Mouse (Mus musculus) hindbrain, postnatal 0 days (tissue): ENCODE measurements around the gene Ankrd49. TPM values are rescaled to one million over a fixed set of nuclear protein-coding genes. Genes with fewer than 3 reads are reported as not detected.

Source experiments
- ATAC-seq: fragments of 200-750 bp; cut with Nextera tagmentation; 2 replicates; pipeline ENCODE4 v1.8.0; 2017; ENCODE audit warnings: mild to moderate bottlenecking, moderate TSS enrichment, moderate library complexity
- DNase-seq: peaks from one replicate; pipeline ENCODE4 v3.0.0-alpha.2; 2015; ENCODE audit warnings: low spot score
- H3K27ac ChIP-seq: fragments of 300-500 bp; sonication (generic); 2 replicates; pipeline ENCODE4 v1.5.1; 2014; ENCODE audit warnings: mild to moderate bottlenecking
- H3K27me3 ChIP-seq: fragments of 300-500 bp; sonication (generic); 2 replicates; pipeline ENCODE4 v1.6.1; 2014; ENCODE audit warnings: low read length, mixed read lengths; ENCODE audit not compliant: insufficient read depth
- H3K36me3 ChIP-seq: fragments of 300-500 bp; sonication (generic); 2 replicates; pipeline ENCODE4 v1.6.1; 2014; ENCODE audit warnings: low read length, mixed read lengths; ENCODE audit not compliant: insufficient read depth
- H3K4me1 ChIP-seq: fragments of 300-500 bp; sonication (generic); 2 replicates; pipeline ENCODE4 v1.6.1; 2014; ENCODE audit warnings: antibody characterized with exemption, low read length, mixed read lengths; ENCODE audit not compliant: insufficient read depth
- H3K4me2 ChIP-seq: fragments of 300-500 bp; sonication (generic); 2 replicates; pipeline ENCODE4 v1.6.1; 2014; ENCODE audit warnings: low read depth, mild to moderate bottlenecking, low read length, moderate library complexity, mixed read lengths
- H3K4me3 ChIP-seq: fragments of 300-500 bp; sonication (generic); 2 replicates; pipeline ENCODE4 v1.5.1; 2014; ENCODE audit warnings: low read length
- H3K9ac ChIP-seq: fragments of 300-500 bp; sonication (generic); replicated peaks from 2 replicates; pipeline ENCODE4 v1.6.1; 2014; ENCODE audit warnings: mild to moderate bottlenecking, low read length, moderate library complexity, mixed read lengths
- H3K9me3 ChIP-seq: fragments of 300-500 bp; sonication (generic); 2 replicates; pipeline ENCODE4 v1.6.1; 2016; ENCODE audit warnings: low read length, mixed read lengths
- CTCF ChIP-seq: IDR thresholded peaks from 2 replicates; pipeline ENCODE4 v1.5.1; 2016; ENCODE audit warnings: antibody characterized with exemption, control low read depth, low read depth
- WGBS: fragments of 180-500 bp; shearing (Covaris S2); extraction: QIAGEN DNeasy Blood & Tissue Kit; methylation state at CpG from one replicate; pipeline ENCODE4 v1.1.7; 2014; 5-methylcytosine and 5-hydroxymethylcytosine counted together
- polyA plus RNA-seq: library from polyadenylated mRNA; unstranded; fragments of >200 nt; fragmentation: Nextera tagmentation; extraction: Ambion mirVana; gene quantifications from 2 replicates; pipeline ENCODE4 v1.2.1, GENCODE M21; 2015
- total RNA-seq: library from RNA; depleted of rRNA; stranded (reverse); fragments of >200 nt; gene quantifications from 2 replicates; pipeline ENCODE4 v1.2.3, GENCODE M21; 2014

Ankrd49 gene
- total and polyA plus RNA-seq, 2 experiments from 2014 or later, result 11.8 to 24.5 TPM

DNA sequence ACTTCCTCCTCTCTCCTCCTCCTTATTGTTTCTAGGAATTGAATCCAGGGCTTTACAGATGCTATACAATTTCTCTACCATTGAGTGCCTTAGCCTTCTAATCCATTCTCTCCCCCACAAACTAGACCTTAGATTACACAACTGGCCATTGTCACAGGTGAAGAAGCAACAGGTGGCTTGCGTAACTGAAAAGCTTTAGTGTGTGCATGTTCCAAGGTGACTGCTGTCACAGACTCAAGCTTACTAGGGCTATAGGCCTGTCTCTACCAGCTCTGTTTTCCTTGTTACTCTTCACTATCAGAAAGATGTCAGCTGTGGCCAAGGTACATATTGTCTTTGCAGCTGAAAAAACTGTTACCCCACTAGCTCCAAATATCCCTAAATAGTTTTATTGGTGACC is 22.1 kb upstream of the Ankrd49 start:
- Histone ChIP-seq H3K9me3 (no peaks in the 10 kb centered on the region), H3K27ac (no peak overlapping the region), H3K27me3 (no peaks in the 10 kb centered on the region), H3K4me2 (no peak overlapping the region), H3K4me1 (no peaks in the 10 kb centered on the region), H3K36me3 (peaks cover 29% of the 10 kb centered on the region), H3K4me3 (no peak overlapping the region), H3K9ac (no peak overlapping the region)
- no peak for TF ChIP-seq CTCF
- DNase-seq, result no peak
- 100% methylated on average over 1 of the region's 1 CpGs for WGBS
- no peak for ATAC-seq

DNA sequence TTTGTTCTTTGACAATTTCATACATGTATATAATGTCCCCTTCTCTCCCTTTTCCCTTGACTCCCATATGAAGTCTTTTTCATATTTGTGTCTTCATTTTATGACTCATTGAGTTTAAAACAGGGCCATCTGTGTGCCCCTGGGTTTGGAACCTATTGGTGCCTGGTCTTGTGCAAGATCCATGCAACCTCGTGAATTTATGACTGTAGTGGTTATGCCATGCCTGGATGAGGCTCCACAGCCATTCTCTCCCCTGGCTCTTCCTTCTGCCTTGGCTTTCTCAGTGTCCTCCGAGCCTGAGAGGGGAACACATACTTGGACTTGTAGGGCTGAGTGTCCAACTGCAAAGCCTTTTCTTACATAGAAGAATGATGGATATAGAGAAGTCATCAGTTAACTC is 21.1 kb upstream of the Ankrd49 start:
- ATAC-seq (no peak), DNase-seq (no peak)
- Histone ChIP-seq H3K9me3 (no peaks in the 10 kb centered on the region), H3K4me3 (no peak overlapping the region), H3K4me2 (no peak overlapping the region), H3K27me3 (no peaks in the 10 kb centered on the region), H3K4me1 (no peaks in the 10 kb centered on the region), H3K27ac (no peak overlapping the region), H3K36me3 (peaks cover 38% of the 10 kb centered on the region), H3K9ac (no peak overlapping the region)
- TF ChIP-seq CTCF, result no peak
- 89% methylated on average over 2 of the region's 2 CpGs for WGBS

DNA sequence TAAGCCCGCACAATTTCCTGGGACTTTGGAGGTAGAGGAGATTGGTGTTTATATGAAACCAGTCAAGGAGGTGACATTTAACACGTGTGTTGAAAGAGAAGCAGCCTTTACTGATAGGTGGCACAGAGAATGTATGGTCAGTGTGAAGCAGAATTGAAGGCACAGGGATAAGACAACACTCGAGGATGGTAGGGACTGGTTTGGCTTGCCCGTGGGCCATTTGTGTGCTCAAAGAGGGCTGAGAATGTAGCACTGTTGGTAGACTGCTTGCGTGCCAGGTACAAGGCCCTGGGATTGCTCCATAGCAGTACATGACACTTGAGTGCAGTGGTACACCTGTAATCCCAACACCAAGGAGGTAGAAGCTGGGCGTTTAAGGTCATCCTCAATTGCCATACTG is 2.7 kb upstream of the Ankrd49 start:
- H3K36me3 ChIP-seq, result peaks cover 16% of the 10 kb centered on the region
- 91% methylated on average over 6 of the region's 6 CpGs for WGBS
- H3K27me3 ChIP-seq, result no peaks in the 10 kb centered on the region
- H3K4me2 ChIP-seq, result no peak overlapping the region
- H3K27ac ChIP-seq, result no peak overlapping the region
- DNase-seq (no peak), ATAC-seq (no peak)
- no peaks in the 10 kb centered on the region for H3K9me3 ChIP-seq
- H3K4me1 ChIP-seq, result peaks cover 3% of the 10 kb centered on the region; the same call in 1 of the 2 replicates
- H3K9ac ChIP-seq, result no peak overlapping the region
- TF ChIP-seq CTCF, result no peak
- H3K4me3 ChIP-seq, result no peak overlapping the region

DNA sequence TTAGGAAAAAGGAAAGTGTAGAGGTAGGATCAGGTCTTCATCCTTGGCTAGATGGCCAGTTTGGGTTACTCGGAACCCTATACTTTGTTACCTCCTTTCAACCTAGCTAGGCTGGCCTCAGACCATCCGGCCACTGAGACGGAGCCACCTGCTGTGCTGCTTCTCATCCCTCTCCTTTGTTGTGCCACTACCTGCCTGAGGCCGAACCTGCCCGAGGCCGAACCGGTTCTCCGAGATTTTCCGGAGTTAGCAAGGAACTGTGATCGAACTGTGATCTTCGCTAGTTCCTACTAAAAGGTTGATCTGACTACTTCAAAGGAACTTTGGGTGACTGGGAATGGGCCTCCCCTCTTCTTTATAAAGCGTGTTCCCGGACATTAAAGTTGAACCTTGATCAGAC is 6.3 kb downstream of the Ankrd49 start:
- Histone ChIP-seq H3K4me2 (no peak overlapping the region), H3K9me3 (no peaks in the 10 kb centered on the region), H3K27me3 (no peaks in the 10 kb centered on the region), H3K9ac (no peak overlapping the region), H3K36me3 (peaks cover 4% of the 10 kb centered on the region; the same call in 1 of the 2 replicates), H3K4me1 (no peaks in the 10 kb centered on the region), H3K27ac (no peak overlapping the region), H3K4me3 (no peak overlapping the region)
- WGBS, result 41% methylated on average over 13 of the region's 13 CpGs
- no peak for TF ChIP-seq CTCF
- ATAC-seq (no peak), DNase-seq (no peak)

DNA sequence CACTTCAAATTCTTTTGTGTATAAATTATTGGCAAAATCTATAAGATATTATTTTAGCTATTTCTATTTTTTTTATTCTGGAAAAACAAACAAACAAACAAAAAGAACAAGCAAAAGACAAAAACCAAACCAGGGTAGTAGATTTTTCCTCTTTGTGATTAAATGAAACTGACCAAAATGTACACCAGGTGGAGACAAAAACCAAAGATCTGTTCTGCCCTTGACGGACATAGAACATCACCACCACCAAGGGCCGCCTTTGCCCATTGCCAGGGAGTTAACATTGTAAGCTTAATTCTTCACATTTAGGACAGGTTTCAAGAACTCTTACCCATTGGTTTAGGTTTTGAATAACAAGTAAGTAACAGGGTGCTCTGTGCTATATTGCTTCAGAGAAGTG is 10.8 kb downstream of the Ankrd49 start:
- Histone ChIP-seq H3K27ac (no peak overlapping the region), H3K4me1 (peaks cover 3% of the 10 kb centered on the region; the same call in 1 of the 2 replicates), H3K27me3 (no peaks in the 10 kb centered on the region), H3K9me3 (no peaks in the 10 kb centered on the region), H3K4me3 (no peak overlapping the region), H3K4me2 (no peak overlapping the region), H3K9ac (no peak overlapping the region), H3K36me3 (no peaks in the 10 kb centered on the region)
- ATAC-seq (no peak), DNase-seq (peak; percentile 47)
- peak; percentile 58 for TF ChIP-seq CTCF
- 44% methylated on average over 2 of the region's 2 CpGs for WGBS

DNA sequence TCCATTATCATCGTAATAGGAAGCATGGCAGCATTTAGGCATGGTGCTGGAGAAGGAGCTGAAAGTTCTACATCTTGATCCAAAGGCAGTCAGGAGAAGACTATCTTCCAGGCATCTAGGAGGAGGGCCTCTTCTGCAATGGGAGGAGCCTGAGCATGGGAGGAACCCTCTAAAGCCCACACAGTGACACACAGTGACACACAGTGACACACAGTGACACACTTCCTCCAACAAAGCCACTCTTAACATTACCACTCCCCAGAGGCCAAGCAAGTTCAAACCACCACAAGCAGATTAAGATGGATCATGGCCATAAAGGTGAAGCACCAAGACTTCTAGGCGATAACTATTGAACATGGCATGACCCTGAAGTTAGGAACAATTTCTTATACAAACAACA is 12.6 kb downstream of the Ankrd49 start:
- Histone ChIP-seq H3K4me2 (no peak overlapping the region), H3K27me3 (no peaks in the 10 kb centered on the region), H3K4me3 (no peak overlapping the region), H3K9me3 (no peaks in the 10 kb centered on the region), H3K9ac (no peak overlapping the region), H3K27ac (no peak overlapping the region), H3K4me1 (peaks cover 3% of the 10 kb centered on the region; the same call in 1 of the 2 replicates), H3K36me3 (no peaks in the 10 kb centered on the region)
- ATAC-seq (no peak), DNase-seq (no peak)
- WGBS, result 88% methylated on average over 2 of the region's 2 CpGs
- no peak for TF ChIP-seq CTCF

DNA sequence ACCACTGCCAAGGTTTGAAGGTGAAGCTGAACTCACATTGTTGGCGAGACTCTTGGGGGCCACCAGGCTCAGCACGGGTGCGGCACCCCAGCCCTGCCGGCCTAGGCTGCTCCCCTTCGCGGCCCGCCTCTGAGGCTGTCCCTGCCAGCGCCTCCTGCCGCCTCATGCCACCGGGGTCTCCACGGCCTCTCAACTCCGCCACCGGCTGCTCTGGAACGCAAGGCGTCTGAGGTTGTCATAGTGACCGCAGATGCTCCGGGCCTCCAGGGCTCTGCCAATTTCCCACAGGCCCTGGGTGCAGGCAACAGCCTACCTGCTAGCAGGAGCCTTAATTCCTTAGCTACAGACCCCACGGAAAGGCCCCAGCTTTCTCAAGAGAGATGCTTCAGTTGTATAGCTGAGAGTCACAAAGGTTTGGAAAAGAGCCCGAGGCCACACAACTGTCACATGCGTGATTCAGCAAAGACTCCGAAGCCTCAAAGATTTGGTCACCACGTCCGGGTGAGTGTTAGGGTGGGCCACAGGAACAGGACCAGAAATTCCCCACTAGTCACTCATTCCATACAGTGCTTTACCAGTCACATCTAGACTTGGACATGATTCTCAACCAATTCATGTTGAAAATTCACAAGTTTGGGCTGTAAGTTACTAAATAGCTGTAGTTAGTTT is 13.7 kb downstream of the Ankrd49 start, which contains the start of gene 1700012B09Rik:
Gene 1700012B09Rik, minus strand, starts transcription at position 228 of the 669 bp plus-strand sequence.
- Histone ChIP-seq H3K4me1 (peaks cover 3% of the 10 kb centered on the region; the same call in 1 of the 2 replicates), H3K36me3 (no peaks in the 10 kb centered on the region), H3K4me3 (no peak within 1 kb of the TSS), H3K4me2 (peak within 1 kb of the TSS; percentile 35; the same call in 1 of the 2 replicates), H3K27ac (no peak within 1 kb of the TSS), H3K9me3 (no peaks in the 10 kb centered on the region), H3K9ac (no peak within 1 kb of the TSS), H3K27me3 (no peaks in the 10 kb centered on the region)
- ATAC-seq (peak; percentile 72), DNase-seq (peak; percentile 30)
- WGBS, result 13% methylated on average over 23 of the region's 23 CpGs
- no peak for TF ChIP-seq CTCF
